Mouse (Mus musculus) stomach, postnatal 0 days (tissue): Measurements from ENCODE around the gene Gstt1.

Source experiments
- CTCF ChIP-seq: IDR thresholded peaks from 2 replicates; pipeline ENCODE4 v1.5.1; 2016; ENCODE audit warnings: antibody characterized with exemption, low read depth, mild to moderate bottlenecking, moderate library complexity
- EP300 ChIP-seq: optimal IDR thresholded peaks from 2 replicates; pipeline ENCODE3; 2016; ENCODE audit warnings: antibody characterized with exemption

DNA sequence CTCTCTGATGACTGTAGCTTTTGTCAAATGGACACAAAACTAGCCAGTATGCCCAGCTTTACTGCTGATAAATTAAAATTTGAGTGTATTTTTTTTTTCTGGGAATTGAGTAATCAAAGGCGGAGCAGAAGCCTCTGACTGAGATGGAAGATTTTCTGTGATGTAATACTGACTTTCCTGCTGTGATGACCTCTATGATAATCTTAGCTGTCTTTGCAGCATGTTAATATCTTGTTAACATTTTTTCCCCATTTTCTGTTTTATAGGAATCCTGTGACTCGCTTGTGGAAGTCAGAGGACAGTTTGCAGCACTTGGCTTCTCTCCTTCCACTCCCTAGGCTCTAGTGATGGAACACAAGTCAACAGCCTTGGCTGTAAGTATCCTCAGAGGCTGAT, 31.9 kb upstream of the Gstt1 start:
- TF ChIP-seq CTCF (no peak), EP300 (no peak)
